Mouse (Mus musculus) embryonic facial prominence, embryonic 12.5 days (tissue): Measurements from ENCODE around the gene Sptb. TPM values are rescaled to one million over a fixed set of nuclear protein-coding genes. Genes with fewer than 3 reads are reported as not detected.

Experiments
- ATAC-seq: fragments of 200-750 bp; cut with Nextera tagmentation; 2 replicates; pipeline ENCODE4 v1.8.0; 2017; ENCODE audit not compliant: insufficient number of reproducible peaks, insufficient read depth, low FRiP score, low TSS enrichment
- H3K27ac ChIP-seq: fragments of 300-500 bp; sonication (generic); 2 replicates; pipeline ENCODE4 v1.5.1; 2016; ENCODE audit warnings: mild to moderate bottlenecking
- H3K27me3 ChIP-seq: fragments of 300-500 bp; sonication (generic); 2 replicates; pipeline ENCODE4 v1.6.1; 2016; ENCODE audit warnings: mild to moderate bottlenecking, moderate library complexity
- H3K36me3 ChIP-seq: fragments of 300-500 bp; sonication (generic); 2 replicates; pipeline ENCODE4 v1.6.1; 2016; ENCODE audit warnings: mild to moderate bottlenecking
- H3K4me1 ChIP-seq: fragments of 300-500 bp; sonication (generic); 2 replicates; pipeline ENCODE4 v1.6.1; 2016
- H3K4me2 ChIP-seq: fragments of 300-500 bp; sonication (generic); replicated peaks from 2 replicates; pipeline ENCODE4 v1.6.1; 2016; ENCODE audit warnings: mild to moderate bottlenecking, moderate library complexity
- H3K4me3 ChIP-seq: fragments of 300-500 bp; sonication (generic); 2 replicates; pipeline ENCODE4 v1.5.1; 2016; ENCODE audit warnings: mild to moderate bottlenecking
- H3K9ac ChIP-seq: fragments of 300-500 bp; sonication (generic); 2 replicates; pipeline ENCODE4 v1.6.1; 2016; ENCODE audit warnings: mild to moderate bottlenecking, moderate library complexity
- H3K9me3 ChIP-seq: fragments of 300-500 bp; sonication (generic); 2 replicates; pipeline ENCODE4 v1.6.1; 2016; ENCODE audit warnings: mild to moderate bottlenecking, moderate library complexity
- WGBS: fragments of 180-500 bp; shearing (Covaris S2); methylation state at CpG from one replicate; pipeline ENCODE4 v1.1.7; 2016; 5-methylcytosine and 5-hydroxymethylcytosine counted together
- polyA plus RNA-seq: library from polyadenylated mRNA; unstranded; fragments of >200 nt; fragmentation: Nextera tagmentation; extraction: Ambion mirVana; gene quantifications from 2 replicates; pipeline ENCODE4 v1.2.1, GENCODE M21; 2016

Sptb gene
- polyA plus RNA-seq, 1 experiment from 2014 or later: 1.8 TPM

DNA sequence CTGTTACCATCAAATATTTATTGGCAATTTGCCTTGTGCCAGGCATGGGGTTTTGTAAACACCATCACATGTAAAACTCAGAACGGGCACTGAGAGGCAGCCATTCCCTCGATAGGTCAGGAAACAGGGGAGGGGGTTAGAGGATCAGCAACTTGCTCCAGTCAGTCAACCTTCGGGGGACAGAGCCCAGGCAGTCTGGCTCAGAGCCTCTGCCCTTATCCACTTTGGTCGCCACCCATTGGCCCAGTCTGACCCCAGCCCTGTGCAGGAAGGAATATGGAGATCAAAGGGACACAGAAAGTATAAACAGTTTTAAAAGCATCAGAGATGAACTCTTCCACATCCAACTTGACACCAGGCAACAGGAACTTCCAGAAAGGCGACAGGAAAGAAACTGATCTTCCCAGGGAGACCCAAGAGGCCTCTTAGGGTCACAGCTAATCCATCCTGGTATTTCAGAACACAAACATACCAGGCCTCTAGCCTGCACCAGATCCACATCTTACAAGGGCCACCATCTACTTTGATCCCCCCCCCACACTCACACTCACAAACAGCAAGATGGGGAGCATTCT is 40.3 kb downstream of the Sptb start:
- Histone ChIP-seq H3K9me3 (no peaks in the 10 kb centered on the region), H3K4me2 (no peak overlapping the region), H3K27ac (no peak overlapping the region), H3K4me3 (no peak overlapping the region), H3K36me3 (no peaks in the 10 kb centered on the region), H3K9ac (no peak overlapping the region), H3K27me3 (peaks cover 5% of the 10 kb centered on the region; the same call in 1 of the 2 replicates), H3K4me1 (peaks cover 16% of the 10 kb centered on the region)
- 0 out of 2 replicates have a peak, but pooled peaks have one; percentile 54 for ATAC-seq
- WGBS: 8% methylated on average over 5 of the region's 5 CpGs

DNA sequence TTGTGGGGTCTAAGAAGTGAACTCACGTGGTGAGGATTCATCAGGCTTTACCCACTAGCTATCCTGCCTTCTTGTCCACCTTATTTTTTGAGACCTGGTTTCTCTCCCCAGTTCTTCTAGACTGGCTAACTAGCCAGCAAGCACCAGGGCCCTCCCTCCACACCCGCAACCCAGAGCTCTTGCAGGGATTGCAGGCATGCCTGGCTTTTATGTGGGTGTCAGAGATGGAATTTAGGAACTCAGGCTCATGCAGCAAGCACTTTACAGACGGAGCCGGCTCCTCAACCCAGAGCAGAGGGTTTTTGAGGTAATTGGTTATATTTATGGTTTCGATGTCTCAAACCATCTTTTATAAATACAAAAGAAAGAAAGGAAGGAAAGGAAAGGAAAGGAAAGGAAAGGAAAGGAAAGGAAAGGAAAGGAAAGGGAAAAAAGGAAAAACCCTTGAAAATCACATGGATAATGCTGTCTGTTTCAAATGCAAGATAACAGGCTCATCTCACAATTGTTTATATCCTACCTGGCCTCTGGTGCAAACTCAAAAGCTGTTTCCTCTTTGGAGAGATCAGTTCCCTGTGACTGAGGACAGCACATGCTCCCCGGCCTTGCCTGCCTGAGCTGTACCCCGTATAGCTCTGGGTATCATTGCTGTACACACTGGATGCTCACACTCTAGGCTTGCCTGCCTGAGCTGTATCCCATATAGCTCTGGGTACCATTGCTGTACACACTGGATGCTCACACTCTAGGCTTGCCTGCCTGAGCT is 41.5 kb downstream of the Sptb start:
- Histone ChIP-seq H3K9ac (no peak overlapping the region), H3K27me3 (peaks cover 5% of the 10 kb centered on the region; the same call in 1 of the 2 replicates), H3K4me2 (no peak overlapping the region), H3K4me1 (peaks cover 16% of the 10 kb centered on the region), H3K36me3 (no peaks in the 10 kb centered on the region), H3K9me3 (no peaks in the 10 kb centered on the region), H3K27ac (no peak overlapping the region), H3K4me3 (no peak overlapping the region)
- 76% methylated on average over 7 of the region's 7 CpGs for WGBS
- no peak for ATAC-seq

DNA sequence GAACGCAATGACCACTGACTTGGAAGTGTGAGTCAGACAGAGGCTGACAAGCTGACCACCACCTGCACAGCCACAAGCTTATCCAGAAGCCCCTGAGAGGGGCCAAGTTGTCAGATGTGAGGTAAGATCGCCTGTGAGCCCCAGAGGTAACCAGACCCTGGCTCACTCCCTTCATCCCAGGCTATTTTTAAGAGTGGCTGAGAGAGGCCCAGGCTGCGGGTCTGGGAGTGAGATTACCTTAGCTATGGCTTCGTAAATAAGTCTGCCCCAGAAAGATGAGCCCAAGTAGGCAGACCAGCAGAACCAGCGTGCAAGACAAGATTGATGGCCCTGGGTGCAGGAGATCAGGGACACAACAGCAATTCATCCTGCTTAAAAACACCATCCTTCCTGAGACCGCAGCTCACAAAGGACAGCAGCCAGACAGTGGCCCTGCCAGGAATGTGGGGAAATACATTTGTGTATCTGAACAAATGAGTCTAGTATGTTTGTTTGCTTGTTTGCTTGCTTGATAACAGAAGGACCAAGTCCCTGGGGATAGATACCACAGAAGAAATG is 58.5 kb downstream of the Sptb start:
- WGBS: 83% methylated on average over 6 of the region's 6 CpGs
- H3K4me3 ChIP-seq: no peak overlapping the region
- H3K9ac ChIP-seq: no peak overlapping the region
- H3K36me3 ChIP-seq: no peaks in the 10 kb centered on the region
- no peaks in the 10 kb centered on the region for H3K9me3 ChIP-seq
- H3K4me1 ChIP-seq: no peaks in the 10 kb centered on the region
- no peak overlapping the region for H3K4me2 ChIP-seq
- ATAC-seq: no peak
- H3K27me3 ChIP-seq: no peaks in the 10 kb centered on the region
- no peak overlapping the region for H3K27ac ChIP-seq

DNA sequence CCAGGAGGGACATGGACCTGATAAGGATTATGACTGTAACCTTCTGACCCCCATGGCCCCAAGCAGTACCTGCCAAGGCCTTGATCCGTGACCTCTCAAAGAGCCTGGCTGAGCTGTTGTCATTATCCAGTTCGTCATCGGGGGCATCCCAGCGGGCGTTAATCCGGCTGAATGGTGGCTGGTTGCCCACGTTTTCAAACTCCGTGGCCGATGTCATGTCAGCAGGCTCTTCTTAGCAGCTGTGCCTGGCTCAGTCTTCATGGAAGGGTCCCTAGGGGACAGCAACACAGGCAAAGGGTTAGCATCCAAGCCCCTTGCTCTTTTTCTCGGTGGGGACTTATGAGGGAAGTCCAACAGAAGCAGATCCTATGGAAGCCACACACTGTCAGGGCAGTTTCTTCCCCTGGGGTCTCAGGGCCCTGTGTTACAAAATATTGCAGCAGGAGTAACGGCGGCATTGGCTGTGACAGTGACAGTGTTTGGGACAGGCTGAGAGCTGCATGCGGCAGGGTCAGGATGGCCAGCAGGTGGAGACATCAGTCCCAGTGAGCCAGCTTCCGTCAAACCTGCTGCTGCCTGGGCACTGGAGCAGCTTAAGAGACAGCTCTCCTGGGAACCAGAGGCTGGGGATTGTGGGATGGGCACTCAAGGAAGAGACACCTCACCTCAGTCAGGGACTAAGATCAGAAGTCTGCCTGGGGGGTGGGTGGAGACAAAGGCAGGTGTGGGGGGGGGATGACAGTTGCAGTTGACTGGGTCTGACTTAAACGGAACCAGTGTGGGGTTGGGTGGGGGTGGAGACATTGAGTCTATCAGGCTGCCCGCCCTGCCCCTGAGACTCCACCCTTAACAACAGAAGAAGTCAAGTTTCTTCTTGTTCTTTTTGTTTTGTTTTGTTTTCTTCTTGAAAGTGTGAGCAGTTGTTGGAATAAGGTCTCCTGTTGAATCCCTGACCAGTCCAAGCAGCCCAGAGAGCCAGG is 60.3 kb downstream of the Sptb start:
- no peak for ATAC-seq

DNA sequence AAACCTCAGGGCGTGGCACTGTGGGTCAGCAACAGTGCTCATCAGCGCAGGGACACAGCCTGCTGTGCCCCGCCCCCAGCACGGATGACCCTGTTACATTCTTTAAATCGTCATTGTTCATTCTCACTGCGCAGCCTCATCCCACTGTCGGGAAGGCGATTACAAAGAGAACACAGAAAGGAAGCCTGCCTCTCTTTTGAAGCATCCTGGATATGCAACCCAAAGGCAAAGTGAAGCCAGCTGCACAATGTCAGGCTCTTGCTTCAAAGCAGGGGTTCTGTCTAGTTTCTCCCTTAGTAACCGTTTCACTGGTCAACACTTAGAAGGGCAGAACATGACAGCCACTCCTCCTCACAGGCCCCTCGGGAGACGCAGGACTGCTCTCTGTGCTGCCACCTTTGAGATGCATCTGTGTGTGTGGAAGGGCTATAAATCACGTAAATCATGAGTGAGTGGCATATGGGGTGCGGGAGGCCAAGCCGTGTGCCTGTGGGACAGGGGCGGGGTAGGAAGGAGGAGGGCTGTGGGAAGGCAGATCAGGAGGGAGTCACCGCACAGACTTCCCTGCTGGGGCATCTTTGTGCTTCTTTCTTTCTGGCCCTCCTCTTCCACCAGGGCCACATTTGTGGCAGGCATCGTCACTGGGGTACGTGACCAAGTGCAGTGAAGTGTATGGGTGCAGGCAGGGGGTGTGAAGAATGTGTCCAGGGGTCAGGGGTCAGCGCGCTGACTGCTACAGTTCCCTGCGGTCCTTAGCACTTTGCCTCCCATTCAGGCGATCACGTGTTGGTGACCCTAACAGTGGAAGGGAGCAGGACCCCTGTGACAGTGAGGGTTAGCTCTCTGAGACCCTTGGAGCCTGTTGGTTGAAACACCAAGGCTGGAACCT is 64.9 kb downstream of the Sptb start:
- 48% methylated on average over 23 of the region's 23 CpGs for WGBS
- ATAC-seq: no peak
- no peak overlapping the region for H3K9ac ChIP-seq
- no peaks in the 10 kb centered on the region for H3K36me3 ChIP-seq
- H3K27ac ChIP-seq: no peak overlapping the region
- no peak overlapping the region for H3K4me3 ChIP-seq
- peaks cover 3% of the 10 kb centered on the region; the same call in 1 of the 2 replicates for H3K27me3 ChIP-seq
- no peak overlapping the region for H3K4me2 ChIP-seq
- peaks cover 7% of the 10 kb centered on the region for H3K4me1 ChIP-seq
- H3K9me3 ChIP-seq: no peaks in the 10 kb centered on the region

More for the DNA sequence above, 60.3 kb downstream of the Sptb start:
- no peak overlapping the region for H3K27ac ChIP-seq
- no peaks in the 10 kb centered on the region for H3K9me3 ChIP-seq
- H3K9ac ChIP-seq: no peak overlapping the region
- H3K27me3 ChIP-seq: no peaks in the 10 kb centered on the region
- H3K4me1 ChIP-seq: peaks cover 7% of the 10 kb centered on the region
- no peak overlapping the region for H3K4me3 ChIP-seq
- 48% methylated on average over 16 of the region's 16 CpGs for WGBS
- no peaks in the 10 kb centered on the region for H3K36me3 ChIP-seq
- no peak overlapping the region for H3K4me2 ChIP-seq

DNA sequence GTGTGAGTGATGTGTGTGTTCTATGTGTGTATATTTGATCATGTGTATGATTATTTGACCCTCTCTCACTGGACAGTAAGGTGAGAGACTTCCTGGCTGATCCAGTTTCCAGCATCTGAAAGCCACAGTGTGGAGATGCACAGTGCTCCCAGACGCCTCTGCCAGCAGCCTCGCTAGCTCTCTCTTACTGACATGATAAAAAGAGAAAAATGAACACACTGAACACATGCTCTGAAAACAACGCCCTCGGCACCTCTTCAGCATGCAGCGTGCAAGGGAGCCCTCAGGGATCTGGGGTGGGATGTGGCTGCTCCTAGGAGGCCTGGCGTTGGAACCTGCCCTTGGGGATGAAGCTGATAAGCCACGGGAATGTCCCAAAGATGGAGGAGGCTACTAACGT is 66.7 kb downstream of the Sptb start:
- Histone ChIP-seq H3K4me3 (no peak overlapping the region), H3K27me3 (peaks cover 3% of the 10 kb centered on the region; the same call in 1 of the 2 replicates), H3K4me2 (no peak overlapping the region), H3K9me3 (no peaks in the 10 kb centered on the region), H3K9ac (no peak overlapping the region), H3K27ac (no peak overlapping the region), H3K4me1 (peaks cover 7% of the 10 kb centered on the region), H3K36me3 (no peaks in the 10 kb centered on the region)
- no peak for ATAC-seq
- WGBS: 67% methylated on average over 8 of the region's 8 CpGs

DNA sequence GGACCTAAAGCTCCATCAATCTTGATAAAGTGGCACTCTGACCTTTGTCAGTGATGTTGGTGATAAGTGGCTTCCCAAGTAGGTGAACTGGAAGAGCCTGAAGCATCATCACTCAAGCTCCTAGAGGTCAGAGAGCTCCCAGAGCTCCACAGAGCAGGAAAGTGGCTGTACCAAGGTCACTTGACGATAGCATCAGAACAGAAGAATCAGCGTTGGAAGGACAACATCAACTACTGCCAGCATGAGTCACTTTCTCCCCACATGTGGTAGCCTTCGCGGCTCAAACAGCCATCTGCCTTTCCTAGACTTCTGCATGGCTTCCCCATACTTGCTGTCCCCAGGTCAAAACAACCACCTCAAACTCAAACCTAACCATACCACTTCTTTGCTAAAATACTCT is 67.7 kb downstream of the Sptb start:
- Histone ChIP-seq H3K9me3 (no peaks in the 10 kb centered on the region), H3K4me3 (no peak overlapping the region), H3K4me2 (no peak overlapping the region), H3K27ac (no peak overlapping the region), H3K36me3 (no peaks in the 10 kb centered on the region), H3K9ac (no peak overlapping the region), H3K27me3 (peaks cover 3% of the 10 kb centered on the region; the same call in 1 of the 2 replicates), H3K4me1 (peaks cover 7% of the 10 kb centered on the region)
- 85% methylated on average over 4 of the region's 4 CpGs for WGBS
- no peak for ATAC-seq

DNA sequence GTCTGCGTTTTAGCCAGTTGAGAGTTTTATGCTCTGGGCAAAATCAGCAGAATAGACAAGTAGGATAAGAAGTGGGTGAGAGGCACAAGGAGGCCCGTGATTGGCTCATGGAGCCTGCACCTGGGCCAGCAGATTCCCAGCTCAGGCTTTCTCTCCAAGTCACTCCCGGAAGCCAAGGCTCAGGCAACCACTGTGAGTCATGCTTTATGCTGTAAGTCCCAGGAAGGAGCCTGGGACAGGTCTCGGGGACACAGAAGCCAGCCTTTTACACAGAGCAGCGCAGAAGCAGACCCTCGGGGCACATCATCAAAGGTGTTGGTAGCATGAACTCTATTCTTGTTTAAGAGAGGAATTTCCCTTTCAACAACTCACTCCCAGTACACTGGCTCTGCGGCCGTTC is 69.7 kb downstream of the Sptb start:
- Histone ChIP-seq H3K9ac (no peak overlapping the region), H3K9me3 (no peaks in the 10 kb centered on the region), H3K4me3 (no peak overlapping the region), H3K27ac (no peak overlapping the region), H3K4me2 (no peak overlapping the region), H3K4me1 (peaks cover 3% of the 10 kb centered on the region), H3K27me3 (peaks cover 3% of the 10 kb centered on the region; the same call in 1 of the 2 replicates), H3K36me3 (no peaks in the 10 kb centered on the region)
- 29% methylated on average over 8 of the region's 8 CpGs for WGBS
- ATAC-seq: no peak

DNA sequence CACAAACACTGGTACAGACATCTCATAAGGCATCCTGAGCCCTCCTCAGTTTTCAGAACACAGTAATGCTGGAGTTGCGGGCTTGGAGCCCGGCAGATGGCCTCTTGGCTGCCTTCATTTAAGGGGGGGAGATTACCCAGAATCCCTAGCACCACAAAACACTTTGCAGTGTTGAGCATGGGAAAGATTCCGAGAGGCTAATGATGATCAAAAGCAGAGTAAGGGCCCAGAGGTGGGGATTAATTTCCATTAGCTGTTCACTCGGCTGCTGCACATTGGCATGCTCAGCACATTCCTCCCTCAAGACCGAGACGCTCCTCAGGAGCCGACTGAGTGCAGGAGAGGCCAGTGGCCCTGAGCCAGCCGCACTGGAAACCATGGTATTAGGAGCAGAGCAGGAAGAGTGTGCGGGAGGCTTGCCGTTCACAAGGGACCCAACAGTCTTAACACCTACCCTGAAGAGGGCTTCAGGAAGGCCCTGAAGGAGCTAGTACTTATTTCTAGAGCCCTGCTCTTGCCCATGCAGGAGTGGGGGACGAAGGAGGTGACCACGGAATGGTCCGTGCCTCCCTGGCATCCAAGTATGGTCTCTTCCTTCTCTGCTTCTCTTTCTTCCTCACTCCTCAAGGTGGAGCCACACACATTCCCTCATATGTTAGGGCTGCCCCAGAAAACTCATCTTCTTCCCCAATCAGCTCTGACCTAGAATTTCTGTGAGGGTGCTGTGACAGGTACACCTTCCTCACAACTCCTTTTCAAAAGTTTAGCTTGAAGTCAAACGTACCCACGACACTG is 75.3 kb downstream of the Sptb start:
- Histone ChIP-seq H3K4me1 (0 out of 2 replicates have a peak, but pooled peaks cover 9% of the 10 kb centered on the region), H3K27me3 (no peaks in the 10 kb centered on the region), H3K9ac (no peak overlapping the region), H3K4me3 (no peak overlapping the region), H3K27ac (no peak overlapping the region), H3K4me2 (no peak overlapping the region), H3K9me3 (no peaks in the 10 kb centered on the region), H3K36me3 (no peaks in the 10 kb centered on the region)
- WGBS: 53% methylated on average over 15 of the region's 15 CpGs
- ATAC-seq: peak; percentile 56; the same call in 1 of the 2 replicates

DNA sequence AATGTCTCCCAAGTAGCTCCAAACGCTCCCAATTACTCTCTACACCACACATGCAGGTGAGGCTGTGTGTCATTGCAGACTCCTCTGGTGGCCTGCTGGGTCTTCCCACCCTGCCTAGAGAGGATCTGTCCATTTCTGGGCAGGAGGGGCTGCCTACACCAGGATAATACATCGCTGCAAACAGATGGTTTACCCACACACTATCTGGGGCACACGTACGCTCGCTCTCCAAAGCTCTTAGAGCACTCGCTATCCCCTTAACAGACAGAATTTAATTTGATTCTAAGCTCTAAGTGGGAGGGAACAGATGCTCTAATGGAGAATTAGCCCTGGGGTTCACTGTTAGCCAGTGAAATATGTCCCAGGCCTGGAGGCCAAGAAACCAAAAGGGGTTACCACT is 87.0 kb downstream of the Sptb start:
- no peak overlapping the region for H3K27ac ChIP-seq
- no peak overlapping the region for H3K9ac ChIP-seq
- H3K9me3 ChIP-seq: no peaks in the 10 kb centered on the region
- H3K4me3 ChIP-seq: no peak overlapping the region
- H3K27me3 ChIP-seq: no peaks in the 10 kb centered on the region
- ATAC-seq: no peak
- H3K4me2 ChIP-seq: no peak overlapping the region
- no peaks in the 10 kb centered on the region for H3K36me3 ChIP-seq
- WGBS: 75% methylated on average over 6 of the region's 6 CpGs
- 0 out of 2 replicates have a peak, but pooled peaks cover 1% of the 10 kb centered on the region for H3K4me1 ChIP-seq
